Mouse (Mus musculus): ENCODE measurements at regions not wholly inside any gene's neighbourhood (a gene's known extent, or its start where the extent isn't known, plus 50 kb on each side); places are given as distances from the start of the nearest gene placed in this dataset.

GRCm38 (mm10) chr16:69646156-69646555 lies 217.4 kb downstream of the Speer2 start:
- Histone ChIP-seq H3K36me3 (ENCODE audit: control insufficient read depth, insufficient read depth, low read length) (no peaks in the 10 kb centered on the region), H3K4me1 (ENCODE audit: control insufficient read depth, insufficient read depth, low read length) (no peaks in the 10 kb centered on the region), H3K9ac (ENCODE audit: low read depth, low read length) (no peak overlapping the region), H3K27me3 (ENCODE audit: control insufficient read depth, insufficient read depth, low read length) (no peaks in the 10 kb centered on the region), H3K79me2 (replicated peaks; ENCODE audit: control insufficient read depth, insufficient read depth, low read length) (no peaks in the 10 kb centered on the region), H3K4me3 (no peak overlapping the region), H3K27ac (no peak overlapping the region)
- intact Hi-C loops (cut with DNase I) = no loop called here
- no peak for DNase-seq
- 58% methylated on average over 4 of the region's 4 CpGs for WGBS
- no peak for TF ChIP-seq EP300 (IDR thresholded peaks at IDR 0.05; ENCODE audit: insufficient read depth, low read depth, low read length)
- no peak for TF ChIP-seq POLR2A (IDR thresholded peaks at IDR 0.05; ENCODE audit: insufficient read depth, low read depth, low read length)
- no peak for TF ChIP-seq CTCF (IDR thresholded peaks at IDR 0.05)

GRCm38 (mm10) chr16:69607736-69608135 lies 255.8 kb downstream of the Speer2 start:
- Histone ChIP-seq H3K27me3 (ENCODE audit: control insufficient read depth, insufficient read depth, low read length) (no peaks in the 10 kb centered on the region), H3K79me2 (replicated peaks; ENCODE audit: control insufficient read depth, insufficient read depth, low read length) (no peaks in the 10 kb centered on the region), H3K36me3 (ENCODE audit: control insufficient read depth, insufficient read depth, low read length) (no peaks in the 10 kb centered on the region), H3K27ac (0 out of 2 replicates have a peak overlapping the region, but pooled peaks have one; percentile 1), H3K9ac (ENCODE audit: low read depth, low read length) (no peak overlapping the region), H3K4me3 (no peak overlapping the region), H3K4me1 (ENCODE audit: control insufficient read depth, insufficient read depth, low read length) (no peaks in the 10 kb centered on the region)
- intact Hi-C loops (cut with DNase I) = no loop called here
- peak; percentile 23 to 36 for DNase-seq
- no peak for TF ChIP-seq POLR2A (IDR thresholded peaks at IDR 0.05; ENCODE audit: insufficient read depth, low read depth, low read length)
- TF ChIP-seq CTCF (IDR thresholded peaks at IDR 0.05) = no peak
- no peak for TF ChIP-seq EP300 (IDR thresholded peaks at IDR 0.05; ENCODE audit: insufficient read depth, low read depth, low read length)

- intact Hi-C loops (cut with DNase I) = no loop called here
- 81% methylated on average over 3 of the region's 3 CpGs for WGBS
- no peak overlapping the region for H3K27ac ChIP-seq
- H3K4me3 ChIP-seq = no peak overlapping the region
- no peak for TF ChIP-seq POLR2A (IDR thresholded peaks at IDR 0.05; ENCODE audit: insufficient read depth, low read depth, low read length)
- TF ChIP-seq EP300 (IDR thresholded peaks at IDR 0.05; ENCODE audit: insufficient read depth, low read depth, low read length) = no peak
- no peak for TF ChIP-seq CTCF (IDR thresholded peaks at IDR 0.05)
- H3K4me1 ChIP-seq (ENCODE audit: control insufficient read depth, insufficient read depth, low read length) = no peaks in the 10 kb centered on the region
- no peaks in the 10 kb centered on the region for H3K27me3 ChIP-seq (ENCODE audit: control insufficient read depth, insufficient read depth, low read length)
- no peak overlapping the region for H3K9ac ChIP-seq (ENCODE audit: low read depth, low read length)
- H3K36me3 ChIP-seq (ENCODE audit: control insufficient read depth, insufficient read depth, low read length) = no peaks in the 10 kb centered on the region
- no peaks in the 10 kb centered on the region for H3K79me2 ChIP-seq (replicated peaks; ENCODE audit: control insufficient read depth, insufficient read depth, low read length)
- no peak for DNase-seq
These were observed 262.6 kb downstream of the Speer2 start for GRCm38 (mm10) chr16:69600978-69601377.

GRCm38 (mm10) chr16:69577205-69577604 lies 286.3 kb downstream of the Speer2 start:
- TF ChIP-seq POLR2A (IDR thresholded peaks at IDR 0.05; ENCODE audit: insufficient read depth, low read depth, low read length) (no peak), EP300 (IDR thresholded peaks at IDR 0.05; ENCODE audit: insufficient read depth, low read depth, low read length) (no peak), CTCF (IDR thresholded peaks at IDR 0.05) (no peak)
- H3K79me2 ChIP-seq (replicated peaks; ENCODE audit: control insufficient read depth, insufficient read depth, low read length) = no peaks in the 10 kb centered on the region
- intact Hi-C loops (cut with DNase I) = no loop called here
- H3K4me3 ChIP-seq = no peak overlapping the region
- no peak overlapping the region for H3K27ac ChIP-seq
- no peak overlapping the region for H3K9ac ChIP-seq (ENCODE audit: low read depth, low read length)
- no peak for DNase-seq
- H3K4me1 ChIP-seq (ENCODE audit: control insufficient read depth, insufficient read depth, low read length) = no peaks in the 10 kb centered on the region
- H3K36me3 ChIP-seq (ENCODE audit: control insufficient read depth, insufficient read depth, low read length) = no peaks in the 10 kb centered on the region
- no peaks in the 10 kb centered on the region for H3K27me3 ChIP-seq (ENCODE audit: control insufficient read depth, insufficient read depth, low read length)

- intact Hi-C loops (cut with DNase I) = no loop called here
- Histone ChIP-seq H3K36me3 (ENCODE audit: control insufficient read depth, insufficient read depth, low read length) (no peaks in the 10 kb centered on the region), H3K79me2 (replicated peaks; ENCODE audit: control insufficient read depth, insufficient read depth, low read length) (no peaks in the 10 kb centered on the region), H3K9ac (ENCODE audit: low read depth, low read length) (no peak overlapping the region), H3K4me3 (no peak overlapping the region), H3K27ac (no peak overlapping the region), H3K27me3 (ENCODE audit: control insufficient read depth, insufficient read depth, low read length) (no peaks in the 10 kb centered on the region), H3K4me1 (ENCODE audit: control insufficient read depth, insufficient read depth, low read length) (no peaks in the 10 kb centered on the region)
- no peak for DNase-seq
- 60% methylated on average over 3 of the region's 3 CpGs for WGBS
- TF ChIP-seq POLR2A (IDR thresholded peaks at IDR 0.05; ENCODE audit: insufficient read depth, low read depth, low read length) = no peak
- no peak for TF ChIP-seq EP300 (IDR thresholded peaks at IDR 0.05; ENCODE audit: insufficient read depth, low read depth, low read length)
- TF ChIP-seq CTCF (IDR thresholded peaks at IDR 0.05) = no peak
These were observed 295.4 kb downstream of the Speer2 start for GRCm38 (mm10) chr16:69568189-69568588.

- 77% methylated on average over 2 of the region's 2 CpGs for WGBS
- intact Hi-C loops (cut with DNase I) = no loop called here
These were observed 295.9 kb downstream of the Speer2 start for GRCm38 (mm10) chr16:69567420-69568179.

More at GRCm38 (mm10) chr16:69567420-69568179, 295.9 kb downstream of the Speer2 start:
- Histone ChIP-seq H3K4me3 (no peak overlapping the region), H3K27me3 (ENCODE audit: control insufficient read depth, insufficient read depth, low read length) (no peaks in the 10 kb centered on the region), H3K36me3 (ENCODE audit: control insufficient read depth, insufficient read depth, low read length) (no peaks in the 10 kb centered on the region), H3K79me2 (replicated peaks; ENCODE audit: control insufficient read depth, insufficient read depth, low read length) (no peaks in the 10 kb centered on the region), H3K9ac (ENCODE audit: low read depth, low read length) (no peak overlapping the region), H3K4me1 (ENCODE audit: control insufficient read depth, insufficient read depth, low read length) (no peaks in the 10 kb centered on the region), H3K27ac (no peak overlapping the region)
- DNase-seq = no peak
- TF ChIP-seq CTCF (IDR thresholded peaks at IDR 0.05) = no peak
- no peak for TF ChIP-seq POLR2A (IDR thresholded peaks at IDR 0.05; ENCODE audit: insufficient read depth, low read depth, low read length)
- no peak for TF ChIP-seq EP300 (IDR thresholded peaks at IDR 0.05; ENCODE audit: insufficient read depth, low read depth, low read length)
